Mouse (Mus musculus) myocyte (in vitro differentiated cells): Measurements from ENCODE around the gene Ptprj. TPM values are rescaled to one million over a fixed set of nuclear protein-coding genes. Genes with fewer than 3 reads are reported as not detected.

Source experiments
- H3K27me3 ChIP-seq: one replicate; pipeline ENCODE4 v1.6.1; 2011; ENCODE audit not compliant: control insufficient read depth, insufficient read depth, insufficient read length
- H3K36me3 ChIP-seq: one replicate; pipeline ENCODE4 v1.6.1; 2011; ENCODE audit not compliant: control insufficient read depth, insufficient read depth
- H3K4me2 ChIP-seq: one replicate; pipeline ENCODE4 v1.6.1; 2011; ENCODE audit warnings: low read depth, control low read depth
- H3K4me3 ChIP-seq: one replicate; pipeline ENCODE4 v1.5.1; 2011; ENCODE audit warnings: mild to moderate bottlenecking, control low read depth, moderate library complexity
- H3K79me2 ChIP-seq: one replicate; pipeline ENCODE4 v1.6.1; 2011; ENCODE audit not compliant: control insufficient read depth, insufficient read depth
- H3ac ChIP-seq: one replicate; pipeline ENCODE4 v1.6.1; 2011; ENCODE audit not compliant: control insufficient read depth, insufficient read length
- CEBPB ChIP-seq: IDR thresholded peaks from 2 replicates; pipeline ENCODE4 v1.6.1; 2011; ENCODE audit warnings: mild to moderate bottlenecking, moderate library complexity; ENCODE audit not compliant: poor library complexity, insufficient read depth, severe bottlenecking
- E2F4 ChIP-seq: IDR thresholded peaks from one replicate; pipeline ENCODE4 v1.6.1; 2011; ENCODE audit warnings: mild to moderate bottlenecking, control low read depth, moderate library complexity; ENCODE audit not compliant: insufficient read depth
- MAX ChIP-seq: IDR thresholded peaks from one replicate; pipeline ENCODE4 v1.6.1; 2011; ENCODE audit warnings: low read depth, mild to moderate bottlenecking, control low read depth
- MYOD1 ChIP-seq, 3 experiments: IDR thresholded peaks; one replicate each; pipeline ENCODE4 v1.6.1; 2011; ENCODE audit warnings: control low read depth in 2 of 3, low read depth in 2 of 3, mild to moderate bottlenecking in 2 of 3, moderate library complexity in 1 of 3; ENCODE audit not compliant: insufficient read length in 2 of 3, control insufficient read depth in 1 of 3
- MYOG ChIP-seq, 3 experiments: IDR thresholded peaks; one replicate each; pipeline ENCODE4 v1.6.1; 2011; ENCODE audit warnings: control low read depth in 2 of 3, low read depth in 2 of 3, mild to moderate bottlenecking in 2 of 3; ENCODE audit not compliant: insufficient read length in 2 of 3, control insufficient read depth in 1 of 3, insufficient read depth in 1 of 3
- POLR2A ChIP-seq: IDR thresholded peaks from one replicate; pipeline ENCODE4 v1.6.1; 2011; ENCODE audit warnings: low read depth, mild to moderate bottlenecking, control low read depth, moderate library complexity; ENCODE audit not compliant: insufficient read length
- POLR2AphosphoS2 ChIP-seq: IDR thresholded peaks from one replicate; pipeline ENCODE4 v1.6.1; 2011; ENCODE audit warnings: low read depth, control low read depth; ENCODE audit not compliant: insufficient read length
- REST ChIP-seq: IDR thresholded peaks from one replicate; pipeline ENCODE4 v1.6.1; 2011; ENCODE audit warnings: mild to moderate bottlenecking, control low read depth, moderate library complexity; ENCODE audit not compliant: insufficient read depth, insufficient read length
- SRF ChIP-seq: IDR thresholded peaks from one replicate; pipeline ENCODE4 v1.6.1; 2011; ENCODE audit warnings: low read depth; ENCODE audit not compliant: control insufficient read depth, insufficient read length
- TCF12 ChIP-seq: IDR thresholded peaks from one replicate; pipeline ENCODE4 v1.6.1; 2011; ENCODE audit warnings: mild to moderate bottlenecking, control low read depth; ENCODE audit not compliant: poor library complexity, insufficient read depth, severe bottlenecking
- TCF3 ChIP-seq: IDR thresholded peaks from one replicate; pipeline ENCODE4 v1.6.1; 2011; ENCODE audit warnings: low read depth, control low read depth; ENCODE audit not compliant: insufficient read length
- USF1 ChIP-seq: IDR thresholded peaks from one replicate; pipeline ENCODE4 v1.6.1; 2011; ENCODE audit warnings: low read depth, mild to moderate bottlenecking, control low read depth, moderate library complexity
- polyA plus RNA-seq: library from polyadenylated mRNA; unstranded; fragments of >200 nt; fragmentation: generic; extraction: Trizol; gene quantifications from one replicate; pipeline ENCODE4 v1.2.1, GENCODE M21; 2012; ENCODE audit warnings: missing spikeins

Gene Ptprj
- polyA plus RNA-seq, 1 experiment = 1.6 TPM

- no peaks in the 10 kb centered on the region for H3K36me3 ChIP-seq
- TF ChIP-seq USF1 (peak; percentile 85), MYOG (IDR thresholded peaks at IDR 0.05; ENCODE audit: control insufficient read depth in 1 of 3, insufficient read depth in 1 of 3, insufficient read length in 2 of 3, low read depth in 2 of 3) (no peak)
- no peaks in the 10 kb centered on the region for H3K27me3 ChIP-seq
- H3ac ChIP-seq = no peak overlapping the region
- H3K4me3 ChIP-seq = no peak overlapping the region
- no peaks in the 10 kb centered on the region for H3K79me2 ChIP-seq
- peak overlapping the region; percentile 8 for H3K4me2 ChIP-seq
Measured at GRCm38 (mm10) chr2:90509268-90509667, 71.2 kb downstream of the Ptprj start.

- H3K79me2 ChIP-seq = no peaks in the 10 kb centered on the region
- no peak for TF ChIP-seq SRF
- TF ChIP-seq CEBPB = no peak
- TF ChIP-seq TCF3 = no peak
- no peak for TF ChIP-seq TCF12
- TF ChIP-seq USF1 = no peak
- TF ChIP-seq E2F4 = no peak
- TF ChIP-seq MYOD1 (IDR thresholded peaks at IDR 0.05; ENCODE audit: control insufficient read depth in 1 of 3, insufficient read length in 2 of 3, low read depth in 2 of 3) = no peak
- H3K27me3 ChIP-seq = no peaks in the 10 kb centered on the region
- H3K4me2 ChIP-seq = no peak overlapping the region
- H3ac ChIP-seq = no peak overlapping the region
- no peak overlapping the region for H3K4me3 ChIP-seq
- H3K36me3 ChIP-seq = no peaks in the 10 kb centered on the region
Measured at GRCm38 (mm10) chr2:90506143-90506542, 74.3 kb downstream of the Ptprj start.

GRCm38 (mm10) chr2:90504731-90505171 is 75.7 kb downstream of the Ptprj start:
- Histone ChIP-seq H3K36me3 (no peaks in the 10 kb centered on the region), H3K27me3 (no peaks in the 10 kb centered on the region), H3K79me2 (no peaks in the 10 kb centered on the region), H3K4me2 (peak overlapping the region; percentile 60), H3K4me3 (no peak overlapping the region), H3ac (no peak overlapping the region)
- TF ChIP-seq POLR2AphosphoS2 = no peak
- no peak for TF ChIP-seq MYOG (IDR thresholded peaks at IDR 0.05; ENCODE audit: control insufficient read depth in 1 of 3, insufficient read depth in 1 of 3, insufficient read length in 2 of 3, low read depth in 2 of 3)
- no peak for TF ChIP-seq POLR2A
- TF ChIP-seq E2F4 = no peak
- TF ChIP-seq MAX = no peak
- no peak for TF ChIP-seq SRF
- no peak for TF ChIP-seq MYOD1 (IDR thresholded peaks at IDR 0.05; ENCODE audit: control insufficient read depth in 1 of 3, insufficient read length in 2 of 3, low read depth in 2 of 3)
- no peak for TF ChIP-seq CEBPB
- no peak for TF ChIP-seq TCF12
- no peak for TF ChIP-seq REST
- no peak for TF ChIP-seq USF1
- no peak for TF ChIP-seq TCF3

- H3K36me3 ChIP-seq = no peaks in the 10 kb centered on the region
- H3ac ChIP-seq = no peak overlapping the region
- no peaks in the 10 kb centered on the region for H3K27me3 ChIP-seq
- H3K79me2 ChIP-seq = no peaks in the 10 kb centered on the region
- H3K4me3 ChIP-seq = no peak overlapping the region
- no peak overlapping the region for H3K4me2 ChIP-seq
- TF ChIP-seq TCF12 = no peak
- no peak for TF ChIP-seq SRF
- no peak for TF ChIP-seq E2F4
Measured at GRCm38 (mm10) chr2:90503182-90503833, 77.1 kb downstream of the Ptprj start.

- Histone ChIP-seq H3ac (no peak overlapping the region), H3K36me3 (no peaks in the 10 kb centered on the region), H3K27me3 (no peaks in the 10 kb centered on the region), H3K79me2 (no peaks in the 10 kb centered on the region), H3K4me3 (no peak overlapping the region), H3K4me2 (no peak overlapping the region)
- TF ChIP-seq CEBPB (no peak), MAX (no peak)
Measured at GRCm38 (mm10) chr2:90502738-90503137, 77.7 kb downstream of the Ptprj start.

GRCm38 (mm10) chr2:90501708-90502107 is 78.7 kb downstream of the Ptprj start:
- peaks cover 4% of the 10 kb centered on the region for H3K79me2 ChIP-seq
- H3K4me3 ChIP-seq = no peak overlapping the region
- H3ac ChIP-seq = no peak overlapping the region
- H3K4me2 ChIP-seq = no peak overlapping the region
- no peak for TF ChIP-seq MYOD1 (IDR thresholded peaks at IDR 0.05; ENCODE audit: control insufficient read depth in 1 of 3, insufficient read length in 2 of 3, low read depth in 2 of 3)
- no peak for TF ChIP-seq REST
- no peak for TF ChIP-seq TCF12
- TF ChIP-seq USF1 = no peak
- TF ChIP-seq MYOG (IDR thresholded peaks at IDR 0.05; ENCODE audit: control insufficient read depth in 1 of 3, insufficient read depth in 1 of 3, insufficient read length in 2 of 3, low read depth in 2 of 3) = no peak
- TF ChIP-seq TCF3 = no peak
- TF ChIP-seq SRF = no peak
- TF ChIP-seq POLR2AphosphoS2 = no peak
- no peak for TF ChIP-seq MAX
- TF ChIP-seq POLR2A = no peak
- no peak for TF ChIP-seq CEBPB
- no peak for TF ChIP-seq E2F4
- no peaks in the 10 kb centered on the region for H3K36me3 ChIP-seq
- no peaks in the 10 kb centered on the region for H3K27me3 ChIP-seq
